Mouse (Mus musculus): Measurements from ENCODE around the gene Igsf3.

Gene Igsf3

DNA sequence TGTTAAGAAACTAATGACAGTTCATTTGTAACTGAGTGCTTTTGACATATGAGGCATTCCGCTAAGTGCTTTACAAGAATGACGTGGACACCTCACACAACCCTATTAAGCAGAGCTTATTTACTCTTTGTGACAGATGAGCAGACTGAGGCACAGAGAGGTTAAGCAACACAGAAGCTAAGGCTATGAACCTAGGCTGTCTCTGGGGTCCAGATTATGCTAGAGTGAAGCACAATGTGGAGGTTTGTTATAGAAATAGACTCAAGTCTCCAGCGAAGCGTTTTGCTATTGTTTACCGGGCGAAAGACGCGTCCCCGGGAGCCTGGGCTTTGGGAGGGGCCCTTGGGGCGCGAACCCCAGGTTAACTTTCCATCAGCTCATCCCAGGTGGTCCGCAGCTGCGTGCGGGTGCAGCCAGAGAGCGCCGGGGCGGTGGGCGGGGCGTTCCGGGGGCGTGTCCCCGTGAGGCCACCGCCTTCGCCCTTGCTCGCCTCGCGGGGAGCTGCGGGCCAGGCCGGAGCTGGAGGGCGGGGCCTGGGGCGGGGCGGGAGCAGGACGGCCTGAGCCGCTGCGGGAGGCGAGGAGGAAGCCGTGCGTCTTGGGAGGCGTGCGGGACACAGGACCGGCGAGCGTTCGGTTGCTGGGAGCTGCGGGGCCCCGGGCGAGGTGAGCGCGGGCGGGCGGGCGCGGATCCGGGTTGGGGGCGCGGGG is at the start of gene Igsf3:
Igsf3 (plus strand) TSS at position 546 of the 710 bp plus-strand sequence.
- no peak for DNase-seq (ENCODE audit: low read depth)

DNA sequence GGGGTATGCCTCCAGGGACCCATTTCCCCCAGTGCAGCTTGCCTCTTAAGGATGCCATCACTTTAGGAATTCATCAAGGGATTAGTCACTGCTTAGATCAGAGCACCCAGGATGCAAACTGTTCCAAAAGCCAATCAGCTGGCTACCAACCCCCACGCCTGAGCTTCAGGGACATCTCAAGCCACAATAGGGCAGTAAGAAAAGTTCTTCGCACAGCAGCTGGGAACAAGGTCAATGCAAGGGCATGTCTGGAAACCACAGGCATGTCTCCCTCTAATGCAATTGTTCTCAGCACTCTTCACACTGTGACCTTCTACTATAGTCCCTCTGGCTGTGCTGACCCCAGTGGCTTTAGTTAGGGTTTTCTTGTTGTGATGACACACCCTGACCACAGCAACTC is 49.6 kb upstream of the Igsf3 start:
- no peak for DNase-seq (ENCODE audit: low read depth)

DNA sequence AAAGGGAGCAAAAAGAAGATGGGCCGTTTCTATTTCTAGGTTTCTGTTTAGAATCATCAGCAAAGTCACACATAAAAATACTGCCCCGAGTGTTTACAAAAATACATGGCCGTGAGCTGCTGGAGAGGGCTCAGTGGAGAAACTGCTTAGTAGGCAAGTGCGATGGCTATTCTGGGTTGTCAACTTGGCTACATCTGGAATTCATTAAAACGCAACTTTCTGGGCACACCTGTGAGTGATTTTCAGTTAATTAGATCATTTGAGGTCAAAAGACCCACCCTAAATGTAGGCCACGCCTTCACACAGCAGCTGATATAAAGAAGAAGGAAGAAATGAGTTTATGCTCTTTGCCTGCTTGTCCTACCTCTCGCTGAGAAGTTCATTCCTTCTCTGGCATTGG is 48.3 kb upstream of the Igsf3 start:
- no peak for DNase-seq (ENCODE audit: low read depth)

DNA sequence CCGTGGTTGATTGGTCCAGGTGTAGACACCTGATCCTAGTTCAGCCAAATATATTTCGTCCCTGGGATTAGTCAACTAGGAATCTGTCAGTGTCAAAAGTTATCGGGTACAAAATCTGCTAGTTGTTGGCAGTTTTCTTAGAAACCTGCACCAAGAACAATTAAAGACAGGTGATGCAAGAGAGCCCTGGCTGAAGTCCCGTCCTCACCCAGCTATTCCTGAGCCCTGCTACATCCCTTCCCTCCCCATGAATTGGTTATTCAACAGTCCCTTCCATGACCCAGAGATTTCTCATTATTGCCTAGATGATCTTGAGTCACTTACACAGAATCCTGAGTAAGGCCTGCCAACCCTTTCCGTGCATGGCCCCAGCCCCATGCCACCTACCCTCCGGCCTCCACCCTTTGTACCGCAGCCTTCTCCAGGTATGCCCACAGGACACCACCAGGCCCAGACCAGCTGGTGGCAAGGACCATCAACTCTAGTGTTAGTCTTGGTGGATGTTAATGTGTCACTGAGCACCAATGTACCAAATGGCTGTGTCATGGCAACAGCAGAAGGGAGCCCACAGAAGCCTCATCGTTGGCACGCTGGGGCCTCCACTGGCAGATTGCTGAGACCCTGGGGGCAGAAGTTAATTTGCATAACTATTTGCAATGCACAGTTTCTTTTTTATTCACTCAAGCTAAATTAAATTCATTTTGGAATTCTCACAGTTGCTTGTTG is 33.5 kb upstream of the Igsf3 start:
- DNase-seq (ENCODE audit: low read depth), result no peak

- no peak for DNase-seq (ENCODE audit: low read depth)
Measured at GRCm38 (mm10) chr3:101344246-101344645, 32.6 kb upstream of the Igsf3 start.

GRCm38 (mm10) chr3:101345299-101345698 is 31.6 kb upstream of the Igsf3 start:
- DNase-seq (ENCODE audit: low read depth), result no peak

- no peak for DNase-seq (ENCODE audit: low read depth)
Measured at GRCm38 (mm10) chr3:101346806-101347205, 30.1 kb upstream of the Igsf3 start.

DNA sequence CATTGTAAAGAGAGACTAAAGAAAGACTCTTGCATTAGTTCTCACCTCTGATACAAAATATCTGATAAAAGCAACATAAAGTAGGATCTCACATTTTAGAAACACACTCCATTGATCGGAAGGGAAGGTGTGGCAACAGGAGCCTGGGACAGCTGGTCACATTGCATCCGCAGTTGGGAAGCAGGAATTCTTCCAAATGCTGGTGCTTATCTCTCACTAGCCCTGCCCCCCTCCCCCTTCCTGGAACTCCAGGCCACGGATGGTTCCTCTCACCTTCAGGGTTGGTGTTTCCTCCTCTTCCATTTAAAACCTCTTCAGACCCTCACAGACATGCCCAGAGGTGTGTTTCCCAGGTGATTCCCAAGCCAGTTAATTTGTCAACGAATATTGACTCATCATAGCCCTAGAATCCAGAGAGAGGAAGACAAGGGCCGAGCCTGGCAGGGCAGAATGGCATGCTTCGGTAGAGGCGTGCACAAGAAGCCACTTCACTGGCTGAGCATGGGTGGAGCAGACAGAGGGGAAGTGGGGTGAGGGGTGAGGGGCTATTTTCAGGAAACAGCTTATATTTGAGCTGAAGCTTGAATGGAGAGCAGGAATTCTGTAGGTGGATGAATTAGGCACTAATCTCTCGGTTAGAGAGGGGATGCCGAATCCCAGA is 28.3 kb upstream of the Igsf3 start:
- no peak for DNase-seq (ENCODE audit: low read depth)

DNA sequence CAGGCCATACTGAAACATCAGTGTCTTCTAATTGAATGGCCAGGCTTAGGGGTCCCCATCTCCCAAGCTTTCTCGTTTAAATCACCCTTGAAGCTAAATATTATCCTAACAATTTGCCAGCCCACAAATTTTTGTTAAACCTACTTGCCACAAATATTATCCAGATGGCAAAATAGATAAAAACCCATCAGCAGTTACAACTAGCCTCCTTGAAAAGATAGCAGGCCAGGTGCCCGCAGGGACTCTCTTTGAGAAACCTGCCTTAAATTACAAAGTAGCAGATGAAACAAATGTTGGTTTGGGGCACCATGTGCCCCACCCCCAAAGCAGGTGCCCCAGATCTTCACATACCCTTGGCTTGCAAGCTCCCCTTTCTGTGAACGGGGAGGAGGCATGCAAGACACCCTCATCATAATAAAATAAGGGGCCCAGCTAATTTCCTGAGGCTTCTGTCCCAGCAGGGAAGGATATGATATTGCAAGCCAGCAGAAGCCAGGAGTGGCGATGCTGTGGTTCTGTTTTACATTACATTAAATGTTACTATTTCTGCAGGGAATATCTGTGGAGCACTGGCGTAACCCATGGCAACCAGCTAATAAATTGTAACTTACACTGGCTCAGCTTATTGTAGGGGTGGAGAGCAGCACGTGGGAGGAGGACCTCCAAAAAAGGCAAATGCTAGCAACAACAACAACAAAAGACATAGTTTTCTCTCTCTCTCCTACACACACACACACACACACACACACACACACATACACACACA is 27.2 kb upstream of the Igsf3 start:
- DNase-seq (ENCODE audit: low read depth), result no peak

DNA sequence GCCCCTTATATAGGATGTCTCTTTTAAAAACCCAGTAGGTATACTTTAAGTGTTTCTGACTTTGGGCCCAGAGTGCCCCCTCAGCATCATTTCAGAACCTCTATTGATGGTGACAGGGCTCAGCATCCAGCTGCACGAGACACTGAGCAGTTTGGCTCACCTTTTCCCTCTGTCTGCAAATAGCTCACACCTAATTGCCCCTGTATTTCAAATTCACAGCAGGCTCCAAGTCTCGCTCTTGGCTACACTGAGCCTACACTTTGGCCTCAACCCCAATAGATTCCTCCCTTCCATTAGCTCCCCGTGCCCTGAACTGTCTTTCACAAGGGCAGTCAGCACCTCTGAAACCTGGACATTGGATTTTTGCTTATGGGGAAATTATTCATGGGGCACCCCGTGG is 26.5 kb upstream of the Igsf3 start:
- no peak for DNase-seq (ENCODE audit: low read depth)

GRCm38 (mm10) chr3:101354490-101354889 is 22.4 kb upstream of the Igsf3 start:
- DNase-seq (ENCODE audit: low read depth), result no peak

DNA sequence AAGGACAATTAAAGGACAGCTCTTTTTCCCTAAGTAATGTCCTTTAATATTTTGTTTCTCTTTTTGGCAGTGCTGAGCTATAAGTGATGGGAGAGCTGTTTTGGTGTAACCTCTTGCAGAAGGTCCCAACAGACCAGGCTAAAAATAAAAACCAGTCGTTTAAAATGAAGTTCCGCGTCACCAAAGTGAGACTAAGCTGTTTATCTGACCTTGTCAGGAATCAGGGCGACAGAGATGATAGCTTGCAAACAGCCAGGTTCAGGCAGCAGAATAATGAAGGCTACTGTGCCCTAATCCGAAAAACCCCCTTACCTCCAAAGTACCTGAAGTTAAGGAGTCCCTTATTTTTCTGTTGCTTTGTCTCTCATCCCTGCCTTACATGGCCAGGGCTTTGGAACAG is 21.2 kb upstream of the Igsf3 start:
- DNase-seq (ENCODE audit: low read depth), result no peak

GRCm38 (mm10) chr3:101356583-101357553 is 20.0 kb upstream of the Igsf3 start:
- no peak for DNase-seq (ENCODE audit: low read depth)

DNA sequence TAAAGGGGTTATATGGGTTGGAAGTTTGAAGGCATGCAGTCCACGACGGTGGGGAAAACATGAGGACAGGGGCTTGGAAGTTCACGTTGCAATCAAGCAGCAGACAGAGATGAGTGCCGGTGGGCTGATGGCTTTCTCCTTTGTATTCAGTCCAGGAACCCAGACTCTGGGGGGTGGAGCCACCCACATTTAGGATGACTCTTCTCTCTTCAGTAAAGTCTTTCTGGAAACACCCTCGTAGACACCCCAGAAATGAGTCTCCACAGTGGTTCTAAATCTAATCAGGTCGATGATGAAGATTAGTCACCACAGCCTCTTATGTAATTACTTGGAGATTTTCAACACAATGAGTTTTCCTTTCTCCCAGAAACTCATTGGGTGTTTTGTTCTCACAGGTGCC is 16.1 kb upstream of the Igsf3 start:
- DNase-seq (ENCODE audit: low read depth), result no peak

DNA sequence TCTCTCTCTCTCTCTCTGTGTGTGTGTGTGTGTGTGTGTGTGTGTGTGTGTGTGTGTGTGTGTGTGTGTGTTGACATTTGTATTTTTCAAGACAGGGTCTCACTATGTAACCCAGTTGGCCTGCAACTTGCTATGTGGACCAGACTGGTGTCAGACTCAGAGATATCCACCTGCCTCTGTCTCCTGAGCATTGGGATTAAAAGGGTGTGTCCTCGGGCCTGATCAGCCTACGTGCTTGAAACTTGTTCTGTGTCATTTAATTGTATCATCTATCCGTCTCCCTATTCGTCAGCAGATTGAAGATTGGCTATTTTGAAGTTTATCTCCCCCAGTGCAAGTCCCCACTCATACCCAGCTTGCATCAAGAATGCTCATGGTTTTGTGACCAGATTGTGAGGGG is 14.5 kb upstream of the Igsf3 start:
- DNase-seq (ENCODE audit: low read depth), result no peak

DNA sequence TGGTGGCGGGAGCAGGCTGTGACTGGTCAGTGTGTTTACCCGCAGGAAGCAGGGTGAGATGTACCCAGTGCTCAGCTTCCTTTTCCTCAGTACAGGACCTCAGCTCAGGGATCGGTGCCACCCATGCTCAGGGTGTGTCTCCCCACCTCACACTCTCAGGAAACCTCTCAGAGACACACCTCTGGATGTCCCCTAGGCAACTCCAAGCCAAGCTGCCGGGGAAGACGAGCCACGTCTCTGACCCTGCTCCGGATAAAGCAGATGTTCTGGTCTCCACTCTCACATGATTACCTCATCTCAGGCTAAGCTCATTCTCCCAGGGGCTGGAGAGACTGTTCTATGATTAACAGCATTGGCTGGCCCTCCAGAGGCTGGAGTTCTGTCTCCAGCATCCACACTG is 13.3 kb upstream of the Igsf3 start:
- no peak for DNase-seq (ENCODE audit: low read depth)

DNA sequence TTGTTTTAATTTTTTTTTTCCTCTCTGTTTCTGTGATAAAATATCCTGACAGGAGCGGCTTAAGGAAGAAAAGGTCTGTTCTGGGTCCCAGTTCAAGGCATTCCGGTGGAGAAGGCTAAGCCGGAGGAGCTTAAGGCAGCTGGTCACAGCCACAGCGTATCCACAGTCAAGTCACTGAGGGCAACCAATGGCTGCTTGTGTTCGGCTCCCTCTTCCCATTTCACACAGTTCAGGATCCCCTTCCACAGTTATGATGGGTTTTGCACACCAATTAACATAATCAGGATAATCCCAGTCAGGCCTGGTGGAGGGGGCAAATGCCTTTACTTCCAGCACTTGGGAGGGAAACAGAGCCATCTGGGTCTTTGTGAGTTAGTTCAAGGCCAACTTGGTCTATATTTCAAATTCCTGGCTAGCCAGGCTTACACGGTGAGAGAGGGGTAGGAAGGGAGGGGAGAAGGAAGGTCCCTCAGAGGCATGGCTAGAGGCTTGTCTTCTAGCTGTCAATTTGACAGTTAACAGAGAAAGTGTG is 11.7 kb upstream of the Igsf3 start:
- no peak for DNase-seq (ENCODE audit: low read depth)

DNA sequence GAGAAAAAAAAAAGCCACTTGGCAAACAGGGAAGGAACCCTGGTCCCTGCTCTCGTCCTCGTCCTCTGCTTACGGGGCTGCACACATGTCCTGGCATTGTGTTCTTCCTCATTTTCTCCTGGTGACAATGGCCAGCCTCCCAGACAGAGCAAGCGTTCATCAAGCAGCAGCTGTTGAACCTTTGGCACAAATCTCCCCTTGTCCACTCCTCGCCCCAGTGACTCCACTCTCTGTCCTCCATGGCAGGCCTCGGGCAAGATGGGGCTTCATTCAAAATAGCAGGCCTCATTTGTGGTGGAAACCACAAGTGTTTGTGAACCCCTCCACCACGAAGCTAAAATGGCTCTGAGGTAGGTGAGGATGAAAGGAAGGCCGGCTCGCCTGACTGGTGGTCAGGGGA is 11.0 kb upstream of the Igsf3 start:
- DNase-seq (ENCODE audit: low read depth), result no peak

GRCm38 (mm10) chr3:101367372-101367771 is 9.5 kb upstream of the Igsf3 start:
- no peak for DNase-seq (ENCODE audit: low read depth)

DNA sequence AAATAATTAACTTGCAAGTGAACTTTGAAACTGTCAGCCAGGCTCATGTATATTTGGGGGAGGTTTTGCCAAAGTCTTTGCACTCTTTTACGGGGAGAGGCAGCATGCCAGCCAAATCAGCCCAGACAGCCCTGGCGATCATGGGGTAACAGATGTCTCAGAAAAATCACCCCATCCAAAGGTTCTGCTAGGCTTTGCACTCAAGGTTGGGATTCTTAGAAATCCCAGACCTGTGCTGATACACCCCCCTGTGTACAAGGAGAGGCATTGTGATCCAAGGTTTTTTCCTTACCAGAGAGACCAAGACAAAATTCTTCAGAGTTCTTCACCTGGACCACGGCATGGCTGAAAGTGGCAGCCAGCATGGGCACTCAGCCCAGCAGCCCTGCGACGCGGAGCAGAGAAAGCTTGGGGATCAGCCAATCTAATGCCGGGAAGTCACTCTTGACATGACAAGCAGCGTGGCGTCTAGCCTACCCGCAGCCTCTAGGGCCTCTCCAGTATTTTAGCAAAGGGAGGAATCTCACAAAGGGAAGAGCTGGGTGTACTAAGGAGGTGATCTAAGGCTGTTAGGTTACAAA is 7.5 kb upstream of the Igsf3 start:
- no peak for DNase-seq (ENCODE audit: low read depth)

Measured in fibroblast of lung, adult 2 months (primary cell).